Mouse (Mus musculus) Patski (cell line): ENCODE measurements around the gene Krcc1. TPM values are rescaled to one million over a fixed set of nuclear protein-coding genes. Genes with fewer than 3 reads are reported as not detected.
A peak's percentile ranks its signal among the peaks of the same experiment; 100 is the strongest.

Experiments
- ATAC-seq: fragments of 100-300 bp; one replicate; pipeline ENCODE4 v1.8.0; 2021
- CTCF ChIA-PET: fragments of 350-600 bp; sonication (Branson Sonifier 250); formaldehyde crosslinking; loops from one replicate; lab custom pipeline; 2022; ENCODE audit warnings: inconsistent platforms; lab: Charles Lee
- POLR2A ChIA-PET: fragments of 350-600 bp; sonication (Branson Sonifier 250); formaldehyde crosslinking; loops from one replicate; lab custom pipeline; 2022; ENCODE audit warnings: antibody characterized with exemption, inconsistent platforms; lab: Charles Lee
- DNase-seq: peaks from one replicate; pipeline ENCODE4 v3.0.0-alpha.2; 2011; ENCODE audit warnings: low read depth, low spot score
- H3K27me3 ChIP-seq: fragments of 371-371 bp; one replicate; pipeline ENCODE4 v1.5.1; 2021
- CTCF ChIP-seq: fragments of 100-300 bp; IDR thresholded peaks from one replicate; pipeline ENCODE4 v1.5.1; 2021
- in situ Hi-C: fragments of 300-500 bp; cut with MboI; formaldehyde crosslinking; loops from 3 replicates; pipeline ENCODE4 v1.11.1; 2018; ENCODE audit warnings: low pct_unique_long_range_greater_than_20kb, mixed read lengths
- polyA plus RNA-seq: library from polyadenylated mRNA; unstranded; gene quantifications from one replicate; pipeline ENCODE4 v1.2.3, GENCODE M21; 2021

Krcc1 gene
- polyA plus RNA-seq, 1 experiment from 2014 or later, result 98.8 TPM

GRCm38 (mm10) chr6:71240831-71241230 lies 30.6 kb upstream of the Krcc1 start:
- ATAC-seq (no peak), DNase-seq (no peak)
- POLR2A ChIA-PET, result no interaction called here
- in situ Hi-C loops, result no loop called here
- no peak for TF ChIP-seq CTCF
- CTCF ChIA-PET, result interaction anchor here (1.4 to 1.5 kb wide), 2 partner anchors 11 to 15 kb away, joined by 3 read pairs; no protein-coding TSS in a partner anchor
- H3K27me3 ChIP-seq, result no peaks in the 10 kb centered on the region

GRCm38 (mm10) chr6:71242811-71243210 lies 28.7 kb upstream of the Krcc1 start:
- CTCF ChIA-PET, result no interaction called here

GRCm38 (mm10) chr6:71243258-71243657 lies 28.2 kb upstream of the Krcc1 start:
- in situ Hi-C loops, result no loop called here
- CTCF ChIA-PET, result no interaction called here
- no peaks in the 10 kb centered on the region for H3K27me3 ChIP-seq
- ATAC-seq, result no peak
- no peak for TF ChIP-seq CTCF
- no peak for DNase-seq
- POLR2A ChIA-PET, result no interaction called here

More at GRCm38 (mm10) chr6:71242811-71243210, 28.7 kb upstream of the Krcc1 start:
- peak; percentile 47 for ATAC-seq
- in situ Hi-C loops, result no loop called here
- no peak for TF ChIP-seq CTCF
- no peak for DNase-seq
- POLR2A ChIA-PET, result no interaction called here
- H3K27me3 ChIP-seq, result no peaks in the 10 kb centered on the region

GRCm38 (mm10) chr6:71248420-71248819 lies 23.1 kb upstream of the Krcc1 start:
- in situ Hi-C loops, result no loop called here
- ATAC-seq (no peak), DNase-seq (no peak)
- POLR2A ChIA-PET, result no interaction called here
- TF ChIP-seq CTCF, result no peak
- CTCF ChIA-PET, result no interaction called here
- no peaks in the 10 kb centered on the region for H3K27me3 ChIP-seq

GRCm38 (mm10) chr6:71249615-71250014 lies 21.9 kb upstream of the Krcc1 start:
- in situ Hi-C loops, result no loop called here

GRCm38 (mm10) chr6:71250951-71251350 lies 20.5 kb upstream of the Krcc1 start:
- no peaks in the 10 kb centered on the region for H3K27me3 ChIP-seq
- ChIA-PET CTCF (no interaction called here), POLR2A (no interaction called here)
- DNase-seq (no peak), ATAC-seq (no peak)
- no peak for TF ChIP-seq CTCF
- in situ Hi-C loops, result no loop called here

More at GRCm38 (mm10) chr6:71249615-71250014, 21.9 kb upstream of the Krcc1 start:
- DNase-seq (no peak), ATAC-seq (no peak)
- CTCF ChIA-PET, result no interaction called here
- POLR2A ChIA-PET, result no interaction called here
- no peak for TF ChIP-seq CTCF
- H3K27me3 ChIP-seq, result no peaks in the 10 kb centered on the region

- ATAC-seq (no peak), DNase-seq (no peak)
- CTCF ChIA-PET, result interaction anchor here (1.8 kb wide), 1 partner anchor 14 kb away, joined by 9 read pairs; no protein-coding TSS in a partner anchor
- in situ Hi-C loops, result no loop called here
- POLR2A ChIA-PET, result interaction anchor here (0.9 kb wide), 1 partner anchor 8 kb away, joined by 3 read pairs; no protein-coding TSS in a partner anchor
- TF ChIP-seq CTCF, result no peak
- no peaks in the 10 kb centered on the region for H3K27me3 ChIP-seq
These were observed 17.0 kb upstream of the Krcc1 start for GRCm38 (mm10) chr6:71254456-71254855.

- DNase-seq, result no peak
- CTCF ChIA-PET, result interaction anchor here (1.2 to 1.8 kb wide), 3 partner anchors 15 to 22 kb away, joined by 3 to 4 read pairs (median 4); no protein-coding TSS in a partner anchor
- no peak for ATAC-seq
- H3K27me3 ChIP-seq, result no peaks in the 10 kb centered on the region
- no peak for TF ChIP-seq CTCF
- in situ Hi-C loops, result no loop called here
- POLR2A ChIA-PET, result no interaction called here
These were observed 15.3 kb upstream of the Krcc1 start for GRCm38 (mm10) chr6:71256166-71256565.

- ChIA-PET POLR2A (no interaction called here), CTCF (interaction anchor here (1.5 to 1.8 kb wide), 2 partner anchors 15 to 23 kb away, joined by 4 read pairs; no protein-coding TSS in a partner anchor)
- no peak for ATAC-seq
- DNase-seq, result no peak
- in situ Hi-C loops, result no loop called here
- no peak for TF ChIP-seq CTCF
- no peaks in the 10 kb centered on the region for H3K27me3 ChIP-seq
These were observed 14.1 kb upstream of the Krcc1 start for GRCm38 (mm10) chr6:71257375-71257774.

- in situ Hi-C loops, result no loop called here
- TF ChIP-seq CTCF, result no peak
- POLR2A ChIA-PET, result no interaction called here
These were observed 12.9 kb upstream of the Krcc1 start for GRCm38 (mm10) chr6:71258562-71258961.

GRCm38 (mm10) chr6:71259166-71259565 lies 12.3 kb upstream of the Krcc1 start:
- in situ Hi-C loops, result no loop called here
- TF ChIP-seq CTCF, result no peak
- no peaks in the 10 kb centered on the region for H3K27me3 ChIP-seq
- CTCF ChIA-PET, result no interaction called here
- DNase-seq, result no peak
- POLR2A ChIA-PET, result interaction anchor here (0.6 kb wide), 1 partner anchor 116 kb away, joined by 3 read pairs; no protein-coding TSS in a partner anchor
- no peak for ATAC-seq

More at GRCm38 (mm10) chr6:71258562-71258961, 12.9 kb upstream of the Krcc1 start:
- DNase-seq (no peak), ATAC-seq (no peak)
- CTCF ChIA-PET, result no interaction called here
- no peaks in the 10 kb centered on the region for H3K27me3 ChIP-seq
